In the genomic region with DNA sequence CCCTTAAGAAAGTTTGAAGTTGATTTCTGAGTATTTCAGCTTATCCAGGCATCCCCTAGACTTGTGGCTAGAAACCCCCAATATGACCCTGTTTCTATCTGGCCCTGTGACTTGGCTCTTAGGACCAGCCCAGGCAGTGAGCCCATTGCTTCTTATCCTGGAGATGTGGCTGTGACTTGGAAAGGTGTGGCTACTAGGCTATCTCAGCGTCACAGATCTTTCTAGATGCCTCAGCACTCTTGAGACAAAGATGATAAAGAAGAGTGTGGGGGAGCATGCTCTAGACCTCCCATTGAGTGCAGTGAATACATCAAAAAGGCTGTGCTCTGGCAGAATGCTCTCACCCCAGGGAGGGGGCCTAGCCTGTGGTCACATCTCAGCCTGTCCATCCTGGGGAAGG, we compare ENCODE assay signal across 17 mouse cellular contexts.
"Had no signal": no experiment of that assay in that cellular context is flagged by ENCODE, and none has a peak within 500 bp of the region (broad histone marks: within the 10 kb centered on the region; RNA-seq: fewer than 3 reads in every experiment).

No protein-coding gene starts in this region.

- H3K27me3 ChIP-seq: megakaryocyte, embryonic 14.5 days; midbrain, embryonic 12.5 days; neural tube, embryonic 13.5 days had no signal

- ATAC-seq: intestine, postnatal 0 days; midbrain, embryonic 16.5 days had no signal

- H3K27ac ChIP-seq: left cerebral cortex, adult 2 months; limb, embryonic 10.5 days; midbrain, embryonic 12.5 days; neural tube, embryonic 13.5 days had no signal

- H3K4me3 ChIP-seq: left cerebral cortex, adult 2 months; limb, embryonic 10.5 days; megakaryocyte, embryonic 14.5 days; midbrain, embryonic 12.5 days; neural tube, embryonic 13.5 days had no signal

- H3K9me3 ChIP-seq: limb, embryonic 10.5 days; megakaryocyte, embryonic 14.5 days; midbrain, embryonic 12.5 days; neural tube, embryonic 13.5 days had no signal

- H3K9ac ChIP-seq: midbrain, embryonic 12.5 days; neural tube, embryonic 13.5 days had no signal

- H3K4me2 ChIP-seq: midbrain, embryonic 12.5 days; neural tube, embryonic 13.5 days had no signal

- DNase-seq: kidney, adult 8-10 months; kidney, postnatal 25 days; lung, adult 2 months; lung, postnatal 10 days; lung, postnatal 4 days; retina, postnatal 1 day; right cerebral cortex, postnatal 4 days; spleen, adult 18-20 months; thymus, adult 18-20 months; thymus, postnatal 14 days had no signal

- H3K4me1 ChIP-seq: limb, embryonic 10.5 days; midbrain, embryonic 12.5 days had no signal
